Mouse (Mus musculus) kidney, embryonic 14.5 days (tissue): ENCODE results near the gene Ranbp9. TPM values are rescaled to one million over a fixed set of nuclear protein-coding genes. Genes with fewer than 3 reads are reported as not detected.

ENCODE experiments used
- ATAC-seq: fragments of 200-750 bp; cut with Nextera tagmentation; 2 replicates; pipeline ENCODE4 v1.8.0; 2017; ENCODE audit warnings: moderate number of reproducible peaks, mild to moderate bottlenecking, moderate TSS enrichment, moderate library complexity; ENCODE audit not compliant: low FRiP score, low TSS enrichment
- H3K27ac ChIP-seq: fragments of 300-500 bp; sonication (generic); 2 replicates; pipeline ENCODE4 v1.5.1; 2014; ENCODE audit warnings: low read depth, mild to moderate bottlenecking, low read length, moderate library complexity, mixed read lengths
- H3K27me3 ChIP-seq: fragments of 300-500 bp; sonication (generic); 2 replicates; pipeline ENCODE4 v1.6.1; 2014; ENCODE audit warnings: mild to moderate bottlenecking, low read length; ENCODE audit not compliant: control insufficient read depth, insufficient read depth
- H3K36me3 ChIP-seq: fragments of 300-500 bp; sonication (generic); 2 replicates; pipeline ENCODE4 v1.6.1; 2014; ENCODE audit warnings: low read length, mixed read lengths; ENCODE audit not compliant: control insufficient read depth, insufficient read depth
- H3K4me1 ChIP-seq: fragments of 300-500 bp; sonication (generic); 2 replicates; pipeline ENCODE4 v1.6.1; 2014; ENCODE audit warnings: low read length, mixed read lengths; ENCODE audit not compliant: control insufficient read depth, insufficient read depth
- H3K4me2 ChIP-seq: fragments of 300-500 bp; sonication (generic); replicated peaks from 2 replicates; pipeline ENCODE4 v1.6.1; 2014; ENCODE audit warnings: low read depth, mild to moderate bottlenecking, low read length
- H3K4me3 ChIP-seq: fragments of 300-500 bp; sonication (generic); 2 replicates; pipeline ENCODE4 v1.5.1; 2014; ENCODE audit warnings: mild to moderate bottlenecking, low read length
- H3K9ac ChIP-seq: fragments of 300-500 bp; sonication (generic); 2 replicates; pipeline ENCODE4 v1.6.1; 2014; ENCODE audit warnings: low read depth, mild to moderate bottlenecking, low read length, moderate library complexity
- H3K9me3 ChIP-seq: fragments of 300-500 bp; sonication (generic); 2 replicates; pipeline ENCODE4 v1.6.1; 2016; ENCODE audit warnings: low read length; ENCODE audit not compliant: control insufficient read depth
- WGBS: fragments of 180-500 bp; shearing (Covaris S2); extraction: QIAGEN DNeasy Blood & Tissue Kit; methylation state at CpG from one replicate; pipeline ENCODE4 v1.1.7; 2014; 5-methylcytosine and 5-hydroxymethylcytosine counted together
- polyA plus RNA-seq: library from polyadenylated mRNA; unstranded; fragments of >200 nt; fragmentation: Nextera tagmentation; extraction: Ambion mirVana; gene quantifications from 2 replicates; pipeline ENCODE4 v1.2.1, GENCODE M21; 2014

Gene Ranbp9
- polyA plus RNA-seq, 1 experiment from 2014 or later = 15.1 TPM

DNA sequence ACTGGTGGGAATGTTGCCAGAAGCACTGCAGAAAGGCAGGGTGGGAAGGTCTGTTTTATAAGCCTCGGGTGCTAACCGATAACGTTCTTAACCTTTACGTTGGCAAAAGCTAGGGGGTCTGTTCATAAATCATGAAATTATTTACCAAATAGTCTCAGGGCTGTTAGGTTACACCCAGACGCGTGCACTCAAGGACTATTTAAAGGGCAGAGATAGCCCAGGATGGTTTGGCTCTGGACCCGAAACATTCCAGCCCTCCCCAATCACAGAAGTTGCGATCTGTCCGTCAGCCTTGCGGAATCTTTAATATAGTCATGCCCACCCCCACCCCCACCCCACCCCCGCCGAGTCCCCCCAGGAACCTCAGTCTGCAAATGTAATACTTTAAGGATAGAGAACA, 126.7 kb downstream of the Ranbp9 start:
- H3K27ac ChIP-seq = no peak overlapping the region
- H3K36me3 ChIP-seq = no peaks in the 10 kb centered on the region
- WGBS = 60% methylated on average over 12 of the region's 12 CpGs
- H3K9ac ChIP-seq = no peak overlapping the region
- no peaks in the 10 kb centered on the region for H3K4me1 ChIP-seq
- no peaks in the 10 kb centered on the region for H3K27me3 ChIP-seq
- ATAC-seq = no peak
- no peak overlapping the region for H3K4me3 ChIP-seq
- H3K4me2 ChIP-seq = no peak overlapping the region
- no peaks in the 10 kb centered on the region for H3K9me3 ChIP-seq

DNA sequence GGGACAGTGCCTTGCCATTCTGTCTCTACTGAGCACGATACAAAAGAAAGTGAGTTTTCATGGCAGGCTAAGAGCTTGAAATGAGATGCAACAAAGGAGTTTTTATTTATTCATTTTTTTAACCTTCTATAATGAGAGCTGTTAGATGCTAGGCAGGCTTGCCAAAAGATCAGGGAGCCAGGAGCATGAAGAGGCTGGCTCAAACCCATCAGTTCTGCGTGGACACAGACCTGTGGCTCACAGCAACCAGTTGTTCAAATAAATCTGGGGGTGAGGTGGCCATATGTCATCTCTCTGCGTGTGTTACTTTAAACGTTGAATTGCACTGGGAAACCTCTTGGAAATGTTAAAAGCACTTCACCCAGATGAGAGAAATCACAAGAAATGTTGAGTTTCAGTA, 127.7 kb downstream of the Ranbp9 start:
- WGBS = 68% methylated on average over 4 of the region's 4 CpGs
- H3K9ac ChIP-seq = no peak overlapping the region
- no peak overlapping the region for H3K27ac ChIP-seq
- no peaks in the 10 kb centered on the region for H3K9me3 ChIP-seq
- H3K4me3 ChIP-seq = no peak overlapping the region
- no peaks in the 10 kb centered on the region for H3K4me1 ChIP-seq
- H3K36me3 ChIP-seq = no peaks in the 10 kb centered on the region
- ATAC-seq = no peak
- H3K4me2 ChIP-seq = no peak overlapping the region
- H3K27me3 ChIP-seq = no peaks in the 10 kb centered on the region

Other genes with a start within 250 kb of the Ranbp9 start
- gene Gfod1, start 177.1 kb downstream of the Ranbp9 start, polyA plus RNA-seq = 0.41 and 0.56 TPM in 2 replicates
- 15.6 and 19.1 TPM in 2 replicates for gene Sirt5, start 115.8 kb downstream of the Ranbp9 start, polyA plus RNA-seq
- 144 and 166 TPM in 2 replicates for gene Nol7, start 82.9 kb downstream of the Ranbp9 start, polyA plus RNA-seq
- 12.8 and 21.5 TPM in 2 replicates for gene Mcur1, start 78.9 kb upstream of the Ranbp9 start, polyA plus RNA-seq
- 1.5 and 1.9 TPM in 2 replicates for gene Rnf182, start 134.4 kb upstream of the Ranbp9 start, polyA plus RNA-seq